Mouse (Mus musculus) cerebellum, postnatal 14 days (tissue): ENCODE results near the gene Tesk2.
A peak's percentile ranks its signal among the peaks of the same experiment; 100 is the strongest.

Experiments used
- DNase-seq, 2 experiments: peaks; one replicate each; pipeline ENCODE4 v3.0.0; 2021; ENCODE audit warnings: mixed read lengths in 2 of 2

Tesk2 gene

GRCm38 (mm10) chr4:116719396-116719795, 1.4 kb upstream of the Tesk2 start:
- DNase-seq: peak; percentile 83 to 84

GRCm38 (mm10) chr4:116721098-116721628, 415 bp downstream of the Tesk2 start:
- DNase-seq: no peak

- DNase-seq: peak in 1 of 2 experiments; percentile 5
Observed at GRCm38 (mm10) chr4:116722230-116722629, 1.5 kb downstream of the Tesk2 start.

- DNase-seq: no peak
Observed at GRCm38 (mm10) chr4:116725444-116725843, 4.7 kb downstream of the Tesk2 start.

GRCm38 (mm10) chr4:116727401-116727800, 6.7 kb downstream of the Tesk2 start:
- DNase-seq: no peak

- DNase-seq: no peak
Observed at GRCm38 (mm10) chr4:116729532-116729931, 8.8 kb downstream of the Tesk2 start.

GRCm38 (mm10) chr4:116731077-116731476, 10.3 kb downstream of the Tesk2 start:
- no peak for DNase-seq

- no peak for DNase-seq
Observed at GRCm38 (mm10) chr4:116732355-116732754, 11.6 kb downstream of the Tesk2 start.

GRCm38 (mm10) chr4:116734996-116735395, 14.2 kb downstream of the Tesk2 start:
- no peak for DNase-seq

- no peak for DNase-seq
Observed at GRCm38 (mm10) chr4:116738972-116739751, 18.4 kb downstream of the Tesk2 start.

GRCm38 (mm10) chr4:116749750-116750149, 29.0 kb downstream of the Tesk2 start:
- no peak for DNase-seq

- DNase-seq: no peak
Observed at GRCm38 (mm10) chr4:116761914-116762313, 41.2 kb downstream of the Tesk2 start.

- no peak for DNase-seq
Observed at GRCm38 (mm10) chr4:116764001-116764400, 43.3 kb downstream of the Tesk2 start.

- no peak for DNase-seq
Observed at GRCm38 (mm10) chr4:116768510-116768909, 47.8 kb downstream of the Tesk2 start.

- DNase-seq: no peak
Observed at GRCm38 (mm10) chr4:116769060-116769459, 48.3 kb downstream of the Tesk2 start.

- no peak for DNase-seq
Observed at GRCm38 (mm10) chr4:116776391-116776790, 55.6 kb downstream of the Tesk2 start.

- DNase-seq: no peak
Observed at GRCm38 (mm10) chr4:116777079-116777478, 56.3 kb downstream of the Tesk2 start.

GRCm38 (mm10) chr4:116780541-116780940, 59.8 kb downstream of the Tesk2 start:
- DNase-seq: no peak

GRCm38 (mm10) chr4:116781366-116781765, 60.6 kb downstream of the Tesk2 start:
- DNase-seq: no peak

GRCm38 (mm10) chr4:116782171-116782570, 61.4 kb downstream of the Tesk2 start:
- DNase-seq: no peak

GRCm38 (mm10) chr4:116786587-116786986, 65.8 kb downstream of the Tesk2 start:
- no peak for DNase-seq

GRCm38 (mm10) chr4:116787985-116788760, 67.4 kb downstream of the Tesk2 start:
- no peak for DNase-seq

GRCm38 (mm10) chr4:116788956-116789355, 68.2 kb downstream of the Tesk2 start:
- peak; percentile 90 to 93 for DNase-seq

- DNase-seq: no peak
Observed at GRCm38 (mm10) chr4:116792453-116792852, 71.7 kb downstream of the Tesk2 start.
